Mouse (Mus musculus) hindbrain, embryonic 12.5 days (tissue): ENCODE data around the gene Spred2. TPM values are rescaled to one million over a fixed set of nuclear protein-coding genes. Genes with fewer than 3 reads are reported as not detected.
A peak's percentile ranks its signal among the peaks of the same experiment; 100 is the strongest.

Source experiments
- ATAC-seq: fragments of 200-750 bp; cut with Nextera tagmentation; 2 replicates; pipeline ENCODE4 v1.8.0; 2017; ENCODE audit warnings: moderate TSS enrichment; ENCODE audit not compliant: low FRiP score
- H3K27ac ChIP-seq: fragments of 300-500 bp; sonication (generic); 2 replicates; pipeline ENCODE4 v1.5.1; 2016; ENCODE audit warnings: mild to moderate bottlenecking
- H3K27me3 ChIP-seq: fragments of 300-500 bp; sonication (generic); 2 replicates; pipeline ENCODE4 v1.6.1; 2016; ENCODE audit warnings: mild to moderate bottlenecking
- H3K36me3 ChIP-seq: fragments of 300-500 bp; sonication (generic); 2 replicates; pipeline ENCODE4 v1.6.1; 2016; ENCODE audit warnings: mild to moderate bottlenecking
- H3K4me1 ChIP-seq: fragments of 300-500 bp; sonication (generic); 2 replicates; pipeline ENCODE4 v1.6.1; 2016
- H3K4me2 ChIP-seq: fragments of 300-500 bp; sonication (generic); replicated peaks from 2 replicates; pipeline ENCODE4 v1.6.1; 2016; ENCODE audit warnings: mild to moderate bottlenecking
- H3K4me3 ChIP-seq: fragments of 300-500 bp; sonication (generic); 2 replicates; pipeline ENCODE4 v1.5.1; 2016; ENCODE audit warnings: mild to moderate bottlenecking
- H3K9ac ChIP-seq: fragments of 300-500 bp; sonication (generic); 2 replicates; pipeline ENCODE4 v1.6.1; 2016; ENCODE audit warnings: mild to moderate bottlenecking, moderate library complexity
- H3K9me3 ChIP-seq: fragments of 300-500 bp; sonication (generic); replicated peaks from 2 replicates; pipeline ENCODE4 v1.6.1; 2016; ENCODE audit warnings: mild to moderate bottlenecking
- WGBS: fragments of 180-500 bp; shearing (Covaris S2); methylation state at CpG from one replicate; pipeline ENCODE4 v1.1.7; 2016; 5-methylcytosine and 5-hydroxymethylcytosine counted together
- polyA plus RNA-seq: library from polyadenylated mRNA; unstranded; fragments of >200 nt; fragmentation: Nextera tagmentation; extraction: Ambion mirVana; gene quantifications from 2 replicates; pipeline ENCODE4 v1.2.1, GENCODE M21; 2016

The Spred2 gene
- polyA plus RNA-seq, 1 experiment from 2014 or later = 6.8 TPM

GRCm38 (mm10) chr11:19944701-19945100 is 20.5 kb downstream of the Spred2 start:
- ATAC-seq = no peak

GRCm38 (mm10) chr11:19946721-19947120 is 22.5 kb downstream of the Spred2 start:
- no peaks in the 10 kb centered on the region; the same call in 1 of the 2 replicates for H3K36me3 ChIP-seq
- H3K9ac ChIP-seq = no peak overlapping the region
- H3K4me1 ChIP-seq = peaks cover 11% of the 10 kb centered on the region
- H3K27ac ChIP-seq = no peak overlapping the region
- H3K27me3 ChIP-seq = no peaks in the 10 kb centered on the region
- H3K9me3 ChIP-seq = no peaks in the 10 kb centered on the region
- no peak for ATAC-seq
- no peak overlapping the region for H3K4me3 ChIP-seq
- 93% methylated on average over 6 of the region's 7 CpGs for WGBS
- no peak overlapping the region for H3K4me2 ChIP-seq

More at GRCm38 (mm10) chr11:19944701-19945100, 20.5 kb downstream of the Spred2 start:
- Histone ChIP-seq H3K4me2 (no peak overlapping the region), H3K27me3 (no peaks in the 10 kb centered on the region), H3K36me3 (no peaks in the 10 kb centered on the region; the same call in 1 of the 2 replicates), H3K27ac (no peak overlapping the region), H3K4me1 (peaks cover 15% of the 10 kb centered on the region), H3K4me3 (no peak overlapping the region), H3K9ac (no peak overlapping the region), H3K9me3 (no peaks in the 10 kb centered on the region)
- WGBS = 86% methylated on average over 6 of the region's 6 CpGs

- WGBS = 83% methylated on average over 7 of the region's 7 CpGs
- Histone ChIP-seq H3K9ac (no peak overlapping the region), H3K9me3 (no peaks in the 10 kb centered on the region), H3K4me3 (no peak overlapping the region), H3K36me3 (no peaks in the 10 kb centered on the region; the same call in 1 of the 2 replicates), H3K4me2 (no peak overlapping the region), H3K4me1 (peaks cover 9% of the 10 kb centered on the region; the same call in 1 of the 2 replicates), H3K27ac (no peak overlapping the region), H3K27me3 (no peaks in the 10 kb centered on the region)
- ATAC-seq = no peak
Measured at GRCm38 (mm10) chr11:19947626-19948135, 23.5 kb downstream of the Spred2 start.

- no peak overlapping the region for H3K9ac ChIP-seq
- H3K4me1 ChIP-seq = peaks cover 9% of the 10 kb centered on the region; the same call in 1 of the 2 replicates
- no peak overlapping the region for H3K4me3 ChIP-seq
- H3K27me3 ChIP-seq = no peaks in the 10 kb centered on the region
- WGBS = 80% methylated on average over 5 of the region's 5 CpGs
- H3K36me3 ChIP-seq = no peaks in the 10 kb centered on the region; the same call in 1 of the 2 replicates
- no peak for ATAC-seq
- no peak overlapping the region for H3K4me2 ChIP-seq
- H3K27ac ChIP-seq = no peak overlapping the region
- no peaks in the 10 kb centered on the region for H3K9me3 ChIP-seq
Measured at GRCm38 (mm10) chr11:19949725-19950124, 25.6 kb downstream of the Spred2 start.

- H3K9ac ChIP-seq = no peak overlapping the region
- peaks cover 9% of the 10 kb centered on the region; the same call in 1 of the 2 replicates for H3K4me1 ChIP-seq
- H3K4me3 ChIP-seq = no peak overlapping the region
- no peaks in the 10 kb centered on the region for H3K27me3 ChIP-seq
- H3K9me3 ChIP-seq = no peaks in the 10 kb centered on the region
- no peaks in the 10 kb centered on the region; the same call in 1 of the 2 replicates for H3K36me3 ChIP-seq
- no peak overlapping the region for H3K27ac ChIP-seq
- ATAC-seq = no peak
- no peak overlapping the region for H3K4me2 ChIP-seq
- 74% methylated on average over 8 of the region's 8 CpGs for WGBS
Measured at GRCm38 (mm10) chr11:19950169-19950568, 26.0 kb downstream of the Spred2 start.

- 65% methylated on average over 8 of the region's 8 CpGs for WGBS
- Histone ChIP-seq H3K4me2 (no peak overlapping the region), H3K9me3 (no peaks in the 10 kb centered on the region), H3K4me1 (0 out of 2 replicates have a peak, but pooled peaks cover under 1% of the 10 kb centered on the region), H3K27me3 (no peaks in the 10 kb centered on the region), H3K36me3 (no peaks in the 10 kb centered on the region), H3K9ac (no peak overlapping the region), H3K4me3 (no peak overlapping the region), H3K27ac (no peak overlapping the region)
- no peak for ATAC-seq
Measured at GRCm38 (mm10) chr11:19952963-19953362, 28.8 kb downstream of the Spred2 start.

GRCm38 (mm10) chr11:19953919-19954318 is 29.7 kb downstream of the Spred2 start:
- no peak for ATAC-seq
- H3K9ac ChIP-seq = no peak overlapping the region
- no peak overlapping the region for H3K27ac ChIP-seq
- H3K4me3 ChIP-seq = no peak overlapping the region
- H3K36me3 ChIP-seq = no peaks in the 10 kb centered on the region
- H3K27me3 ChIP-seq = no peaks in the 10 kb centered on the region
- no peaks in the 10 kb centered on the region for H3K9me3 ChIP-seq
- no peaks in the 10 kb centered on the region for H3K4me1 ChIP-seq
- WGBS = 94% methylated on average over 7 of the region's 7 CpGs
- H3K4me2 ChIP-seq = no peak overlapping the region

GRCm38 (mm10) chr11:19955069-19955468 is 30.9 kb downstream of the Spred2 start:
- WGBS = 84% methylated on average over 9 of the region's 9 CpGs
- H3K4me2 ChIP-seq = no peak overlapping the region
- ATAC-seq = no peak

GRCm38 (mm10) chr11:19955701-19956100 is 31.5 kb downstream of the Spred2 start:
- no peak for ATAC-seq
- Histone ChIP-seq H3K4me2 (no peak overlapping the region), H3K4me3 (no peak overlapping the region)

More at GRCm38 (mm10) chr11:19955069-19955468, 30.9 kb downstream of the Spred2 start:
- Histone ChIP-seq H3K36me3 (no peaks in the 10 kb centered on the region), H3K9ac (no peak overlapping the region), H3K9me3 (no peaks in the 10 kb centered on the region), H3K4me1 (no peaks in the 10 kb centered on the region), H3K27me3 (no peaks in the 10 kb centered on the region), H3K27ac (0 out of 2 replicates have a peak overlapping the region, but pooled peaks have one; percentile 23), H3K4me3 (no peak overlapping the region)

GRCm38 (mm10) chr11:19959006-19959405 is 34.8 kb downstream of the Spred2 start:
- WGBS = 93% methylated on average over 3 of the region's 3 CpGs
- no peak for ATAC-seq
- H3K4me3 ChIP-seq = no peak overlapping the region
- H3K9ac ChIP-seq = no peak overlapping the region
- peaks cover 18% of the 10 kb centered on the region for H3K4me1 ChIP-seq
- H3K4me2 ChIP-seq = no peak overlapping the region
- no peaks in the 10 kb centered on the region for H3K27me3 ChIP-seq
- H3K36me3 ChIP-seq = no peaks in the 10 kb centered on the region
- no peaks in the 10 kb centered on the region for H3K9me3 ChIP-seq
- no peak overlapping the region for H3K27ac ChIP-seq

More at GRCm38 (mm10) chr11:19955701-19956100, 31.5 kb downstream of the Spred2 start:
- Histone ChIP-seq H3K9me3 (no peaks in the 10 kb centered on the region), H3K27me3 (no peaks in the 10 kb centered on the region), H3K9ac (no peak overlapping the region), H3K36me3 (no peaks in the 10 kb centered on the region), H3K27ac (no peak overlapping the region), H3K4me1 (0 out of 2 replicates have a peak, but pooled peaks cover 3% of the 10 kb centered on the region)
- 90% methylated on average over 6 of the region's 6 CpGs for WGBS

- no peak overlapping the region for H3K27ac ChIP-seq
- H3K27me3 ChIP-seq = no peaks in the 10 kb centered on the region
- H3K4me2 ChIP-seq = no peak overlapping the region
- no peak overlapping the region for H3K4me3 ChIP-seq
- H3K9ac ChIP-seq = no peak overlapping the region
- ATAC-seq = no peak
- peaks cover 21% of the 10 kb centered on the region for H3K4me1 ChIP-seq
- H3K36me3 ChIP-seq = no peaks in the 10 kb centered on the region
- 86% methylated on average over 5 of the region's 5 CpGs for WGBS
- H3K9me3 ChIP-seq = no peaks in the 10 kb centered on the region
Measured at GRCm38 (mm10) chr11:19959897-19960296, 35.7 kb downstream of the Spred2 start.

- ATAC-seq = no peak
- H3K27me3 ChIP-seq = no peaks in the 10 kb centered on the region
- no peaks in the 10 kb centered on the region for H3K9me3 ChIP-seq
- H3K9ac ChIP-seq = no peak overlapping the region
- peaks cover 27% of the 10 kb centered on the region for H3K4me1 ChIP-seq
- no peak overlapping the region for H3K27ac ChIP-seq
- H3K4me2 ChIP-seq = no peak overlapping the region
- H3K36me3 ChIP-seq = no peaks in the 10 kb centered on the region
- WGBS = 88% methylated on average over 3 of the region's 3 CpGs
- H3K4me3 ChIP-seq = no peak overlapping the region
Measured at GRCm38 (mm10) chr11:19960541-19960940, 36.4 kb downstream of the Spred2 start.

GRCm38 (mm10) chr11:19961088-19961487 is 36.9 kb downstream of the Spred2 start:
- WGBS = 94% methylated on average over 6 of the region's 6 CpGs
- ATAC-seq = no peak
- Histone ChIP-seq H3K27me3 (no peaks in the 10 kb centered on the region), H3K9ac (no peak overlapping the region), H3K4me1 (peaks cover 27% of the 10 kb centered on the region), H3K27ac (no peak overlapping the region), H3K4me2 (no peak overlapping the region), H3K36me3 (no peaks in the 10 kb centered on the region), H3K9me3 (no peaks in the 10 kb centered on the region), H3K4me3 (no peak overlapping the region)
